Comparison of ENCODE assay signal across 21 mouse cellular contexts in genomic region chr5:8343296-8343695, GRCm38 (mm10). TPM values are rescaled to one million over a fixed set of nuclear protein-coding genes. Genes with fewer than 3 reads are reported as not detected.
A peak's percentile ranks its signal among the peaks of the same experiment; 100 is the strongest.
DNase-seq lines count a peak whose midpoint lies in the region; ATAC-seq and TF ChIP-seq lines count a peak whose summit lies in the region.
"Had no signal": no experiment of that assay in that cellular context is flagged by ENCODE, and none has a peak within 500 bp of the region (broad histone marks: within the 10 kb centered on the region; RNA-seq: fewer than 3 reads in every experiment).

No protein-coding gene starts in this region.

- 83% methylated on average over 3 of the region's 3 CpGs for WGBS in kidney, postnatal 0 days

- ATAC-seq in kidney, postnatal 0 days (replicated peaks; ENCODE audit: low FRiP score, low read depth), result no peak
- ATAC-seq: activated CD4-positive, CD25-positive, alpha-beta regulatory T cell, adult 4 months; CD4-positive, CD25-positive, alpha-beta regulatory T cell, adult 4 months; Patski had no signal

- H3K4me3 ChIP-seq in kidney, postnatal 0 days (replicated peaks; ENCODE audit: low read depth, low read length), result no peak overlapping the region

- H3K9ac ChIP-seq in kidney, postnatal 0 days (ENCODE audit: low read depth, low read length), result no peak overlapping the region

- no peaks in the 10 kb centered on the region for H3K36me3 ChIP-seq in kidney, postnatal 0 days (ENCODE audit: insufficient read depth, low read length)
- H3K36me3 ChIP-seq: G1E had no signal

- H3K4me2 ChIP-seq in kidney, postnatal 0 days (ENCODE audit: low read length), result no peak overlapping the region

- H3K27ac ChIP-seq in kidney, postnatal 0 days, result peak overlapping the region; percentile 8; the same call in 1 of the 2 replicates

- H3K9me3 ChIP-seq in kidney, postnatal 0 days (replicated peaks; ENCODE audit: low read length), result no peaks in the 10 kb centered on the region
- H3K9me3 ChIP-seq: G1E had no signal

- H3K4me1 ChIP-seq in kidney, postnatal 0 days (replicated peaks; ENCODE audit: insufficient read depth, low read length), result no peaks in the 10 kb centered on the region

- peak; percentile 44 to 48 for DNase-seq in cerebellum, adult 18-20 months
- DNase-seq in cerebellum, postnatal 4 days (ENCODE audit: low spot score in 2 of 2), result no peak
- no peak for DNase-seq in kidney, postnatal 0 days (ENCODE audit: low spot score)
- DNase-seq in kidney, adult 8-10 months, result no peak
- peak; percentile 42 for DNase-seq in brain, adult 2 months (ENCODE audit: low read depth, low spot score)
- DNase-seq in frontal cortex, postnatal 14 days (ENCODE audit: low spot score in 2 of 2), result no peak
- DNase-seq: adrenal gland, adult 2 months; adrenal gland, adult 8-10 months; adrenal gland, postnatal 10 days; adrenal gland, postnatal 14 days; adrenal gland, postnatal 25 days; adrenal gland, postnatal 36 days; B cell, adult 2 months; cerebellum, adult 11 months; cerebellum, adult 11-12 months; cerebellum, adult 8-10 months had no signal

- H3K27me3 ChIP-seq in kidney, postnatal 0 days (ENCODE audit: insufficient read depth, low read length), result no peaks in the 10 kb centered on the region
- H3K27me3 ChIP-seq: CH12.LX had no signal

- TF ChIP-seq CTCF in kidney, postnatal 0 days (IDR thresholded peaks at IDR 0.05; ENCODE audit: low read depth), result no peak

RNA-seq across cellular contexts. Expression of gene Adam22, which starts 24.7 kb away (rescaled TPM):
- polyA plus RNA-seq in kidney, postnatal 0 days (2015; fragmentation: Nextera tagmentation; extraction: Ambion mirVana), result 7.4 and 7.7 TPM in 2 replicates
- polyA plus RNA-seq: G1E had no signal

Comparison
In these comparisons a context has a peak if more than half of its experiments do, and no peak if none do; other contexts are left out.
1. DNase-seq: peak in cerebellum, adult 18-20 months (2 of 2) and brain, adult 2 months (single experiment); none in cerebellum, postnatal 4 days (0 of 2), kidney, postnatal 0 days (single experiment), kidney, adult 8-10 months (0 of 2) and frontal cortex, postnatal 14 days (0 of 2).